Mouse (Mus musculus): ENCODE measurements at regions not wholly inside any gene's neighbourhood (a gene's known extent, or its start where the extent isn't known, plus 50 kb on each side); places are given as distances from the start of the nearest gene placed in this dataset.

DNA sequence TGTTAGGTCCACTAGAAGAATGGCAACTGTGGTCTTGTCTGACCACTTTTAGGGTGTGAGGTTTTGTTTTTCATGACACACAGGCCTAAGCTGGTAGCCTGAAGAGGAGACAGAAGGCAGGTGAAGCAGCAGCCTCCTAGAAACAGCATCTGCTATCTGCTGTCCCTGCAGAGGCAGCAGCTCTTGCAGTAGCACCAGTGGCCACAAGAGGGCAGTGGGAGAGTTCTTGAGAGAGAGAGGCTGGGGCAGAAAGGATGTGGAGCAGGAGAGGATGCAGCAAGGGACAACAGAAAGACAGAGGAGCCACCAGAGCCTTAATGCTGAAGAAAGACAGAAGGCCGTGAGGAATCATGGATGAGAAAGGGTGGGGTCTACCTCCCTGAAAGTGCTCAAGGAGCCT, 88.1 kb upstream of the Usp51 start:
- peak; percentile 66 for DNase-seq (ENCODE audit: low read depth, low spot score)

- peak; percentile 19 for DNase-seq (ENCODE audit: low read depth, low spot score)
Measured at GRCm38 (mm10) chrX:152926991-152927390, 79.3 kb upstream of the Usp51 start.

GRCm38 (mm10) chrX:152946201-152946600, 60.1 kb upstream of the Usp51 start:
- DNase-seq (ENCODE audit: low read depth, low spot score) = peak; percentile 23

Measured in mesoderm, embryonic 11.5 days (tissue).